Mouse (Mus musculus): ENCODE measurements at regions not wholly inside any gene's neighbourhood (a gene's known extent, or its start where the extent isn't known, plus 50 kb on each side); places are given as distances from the start of the nearest gene placed in this dataset.

DNA sequence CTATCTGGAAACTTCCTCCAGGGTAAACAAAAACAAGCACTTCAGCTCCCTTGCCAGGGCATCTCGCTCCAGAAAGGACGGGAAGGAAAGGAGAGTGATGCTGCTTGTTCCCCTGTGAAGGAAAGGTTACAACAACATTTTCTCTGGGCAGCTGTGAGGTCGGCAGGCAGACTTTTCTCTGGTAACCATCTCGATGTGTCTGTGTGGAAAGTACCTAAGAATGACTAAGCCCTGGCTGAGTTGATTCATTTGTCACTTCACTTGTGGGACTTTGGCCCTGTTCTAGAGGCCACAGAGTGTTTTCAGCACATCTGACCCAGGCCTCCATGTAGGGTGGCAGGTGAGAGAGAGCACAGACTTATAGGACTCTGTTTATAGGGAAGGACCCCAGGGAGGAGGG lies 201.0 kb upstream of the Klf4 start:
- Histone ChIP-seq H3K4me3 (no peak overlapping the region), H3K27me3 (no peaks in the 10 kb centered on the region), H3K36me3 (no peaks in the 10 kb centered on the region), H3K9ac (replicated peaks) (no peak overlapping the region), H3K27ac (replicated peaks) (no peak overlapping the region), H3K4me1 (peaks cover 3% of the 10 kb centered on the region; the same call in 1 of the 2 replicates), H3K9me3 (no peaks in the 10 kb centered on the region), H3K4me2 (replicated peaks) (no peak overlapping the region)
- 71% methylated on average over 4 of the region's 4 CpGs for WGBS
- no peak for ATAC-seq (ENCODE audit: low FRiP score, low read depth)

DNA sequence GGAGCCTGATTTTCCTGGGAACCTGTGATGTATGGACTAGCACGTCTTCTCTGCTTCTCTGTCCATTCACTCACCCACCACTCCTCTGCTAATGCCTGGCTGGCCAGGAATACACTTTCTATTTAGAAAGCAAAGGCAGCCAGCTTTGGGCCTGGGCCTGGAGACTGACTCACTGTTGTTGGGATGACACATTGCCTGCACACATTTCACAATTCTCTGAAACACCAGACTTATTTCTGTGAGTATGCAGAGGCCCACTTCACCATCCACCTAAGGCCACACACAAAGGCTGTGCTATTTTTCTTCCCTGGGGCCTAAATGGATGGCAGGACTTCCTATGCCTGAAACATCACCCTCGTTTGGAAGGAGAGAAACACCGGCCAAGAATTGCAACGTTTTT lies 199.7 kb upstream of the Klf4 start:
- no peaks in the 10 kb centered on the region for H3K36me3 ChIP-seq
- H3K4me1 ChIP-seq = peaks cover 3% of the 10 kb centered on the region; the same call in 1 of the 2 replicates
- H3K27ac ChIP-seq (replicated peaks) = no peak overlapping the region
- WGBS = 79% methylated on average over 4 of the region's 4 CpGs
- no peak for ATAC-seq (ENCODE audit: low FRiP score, low read depth)
- no peak overlapping the region for H3K4me3 ChIP-seq
- H3K9ac ChIP-seq (replicated peaks) = no peak overlapping the region
- no peak overlapping the region for H3K4me2 ChIP-seq (replicated peaks)
- no peaks in the 10 kb centered on the region for H3K9me3 ChIP-seq
- H3K27me3 ChIP-seq = no peaks in the 10 kb centered on the region

DNA sequence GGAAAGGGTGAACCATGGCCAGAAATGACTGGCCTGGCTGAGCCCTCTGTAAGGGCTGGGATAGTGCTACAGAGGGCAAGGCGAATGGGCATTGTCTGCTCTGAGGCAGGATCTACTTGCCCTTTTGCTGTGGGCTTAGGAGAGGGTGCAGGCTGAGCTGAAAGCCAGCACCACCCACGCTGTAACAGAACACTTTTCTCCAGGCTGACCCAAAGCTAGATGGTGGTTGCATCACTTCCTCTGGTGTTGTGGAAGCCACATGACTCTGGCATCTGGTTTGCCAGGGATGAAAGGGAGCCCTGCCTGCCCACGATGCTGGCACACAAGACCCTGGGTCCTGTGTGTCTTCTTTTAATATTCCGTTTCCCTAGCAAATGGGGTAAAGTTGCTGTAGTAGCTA lies 198.0 kb upstream of the Klf4 start:
- H3K4me3 ChIP-seq = no peak overlapping the region
- peaks cover 3% of the 10 kb centered on the region; the same call in 1 of the 2 replicates for H3K4me1 ChIP-seq
- H3K9me3 ChIP-seq = no peaks in the 10 kb centered on the region
- no peaks in the 10 kb centered on the region for H3K27me3 ChIP-seq
- no peak overlapping the region for H3K9ac ChIP-seq (replicated peaks)
- H3K27ac ChIP-seq (replicated peaks) = no peak overlapping the region
- H3K4me2 ChIP-seq (replicated peaks) = no peak overlapping the region
- 81% methylated on average over 4 of the region's 4 CpGs for WGBS
- ATAC-seq (ENCODE audit: low FRiP score, low read depth) = no peak
- no peaks in the 10 kb centered on the region for H3K36me3 ChIP-seq

DNA sequence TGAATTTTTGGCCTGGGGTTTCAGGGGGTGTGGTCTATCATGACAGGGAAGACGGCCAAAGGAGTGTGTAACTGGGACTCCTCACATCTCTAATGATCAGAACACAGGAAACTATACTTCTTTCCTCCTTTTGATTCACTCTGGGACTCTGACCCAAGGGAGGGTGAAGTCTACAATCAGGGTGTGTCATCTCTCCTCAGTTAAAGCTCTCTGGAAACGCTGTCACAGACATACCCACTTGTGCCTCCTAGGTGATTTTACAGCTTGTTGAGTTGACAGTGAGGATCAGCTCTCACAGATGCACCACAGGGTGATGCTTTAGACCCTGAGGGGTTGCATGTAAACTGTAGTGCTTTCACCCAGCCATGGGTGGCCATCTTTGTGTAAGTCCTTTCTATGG lies 194.9 kb upstream of the Klf4 start:
- Histone ChIP-seq H3K36me3 (no peaks in the 10 kb centered on the region), H3K27ac (replicated peaks) (no peak overlapping the region)
- WGBS = 86% methylated on average over 2 of the region's 2 CpGs

DNA sequence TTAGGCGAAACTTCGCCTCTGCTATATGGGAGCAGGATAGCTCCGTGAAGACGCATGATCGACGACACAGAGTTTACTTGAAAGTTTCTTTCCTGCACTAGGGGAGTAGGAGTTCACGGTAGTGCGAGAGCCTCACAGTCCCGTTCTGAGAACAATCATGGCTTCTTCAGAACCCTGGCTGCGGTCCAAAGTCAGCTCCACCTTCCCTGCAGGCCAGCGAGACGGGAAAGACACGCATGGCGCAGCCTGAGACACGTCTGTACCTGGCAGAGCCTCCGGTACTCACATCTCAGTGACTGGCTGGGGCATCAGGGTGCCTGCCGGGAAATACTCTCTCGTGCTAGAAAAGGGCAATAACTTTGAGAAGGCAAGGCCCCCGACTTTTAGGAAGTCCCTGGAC lies 193.8 kb upstream of the Klf4 start:
- no peak overlapping the region for H3K4me3 ChIP-seq
- no peak overlapping the region for H3K27ac ChIP-seq (replicated peaks)
- no peaks in the 10 kb centered on the region for H3K9me3 ChIP-seq
- peaks cover 3% of the 10 kb centered on the region; the same call in 1 of the 2 replicates for H3K4me1 ChIP-seq
- H3K9ac ChIP-seq (replicated peaks) = no peak overlapping the region
- H3K36me3 ChIP-seq = no peaks in the 10 kb centered on the region
- 85% methylated on average over 19 of the region's 19 CpGs for WGBS
- H3K4me2 ChIP-seq (replicated peaks) = no peak overlapping the region
- H3K27me3 ChIP-seq = no peaks in the 10 kb centered on the region
- no peak for ATAC-seq (ENCODE audit: low FRiP score, low read depth)

More for the DNA sequence above, 194.9 kb upstream of the Klf4 start:
- ATAC-seq (ENCODE audit: low FRiP score, low read depth) = no peak
- H3K9ac ChIP-seq (replicated peaks) = no peak overlapping the region
- H3K4me3 ChIP-seq = no peak overlapping the region
- H3K27me3 ChIP-seq = no peaks in the 10 kb centered on the region
- no peak overlapping the region for H3K4me2 ChIP-seq (replicated peaks)
- H3K9me3 ChIP-seq = no peaks in the 10 kb centered on the region
- peaks cover 3% of the 10 kb centered on the region; the same call in 1 of the 2 replicates for H3K4me1 ChIP-seq

DNA sequence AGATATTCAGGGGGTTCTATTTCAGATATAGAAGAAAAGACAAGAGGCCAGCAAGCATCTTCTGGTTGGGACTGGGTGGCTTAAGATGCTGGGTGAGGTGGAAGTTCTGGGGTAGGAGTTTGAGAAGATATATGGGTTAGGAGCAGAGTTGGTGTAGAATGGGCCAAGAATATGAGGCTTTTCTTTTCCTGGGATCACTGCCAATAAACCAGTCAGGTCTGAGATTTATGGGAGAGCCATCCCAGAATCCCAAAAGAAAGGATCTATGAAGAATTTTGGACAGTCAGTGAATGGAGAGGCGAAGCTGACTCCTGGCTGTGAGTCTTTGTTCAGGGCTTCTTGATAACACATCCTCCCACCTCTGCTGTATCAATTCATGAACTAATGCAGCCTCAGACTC lies 192.0 kb upstream of the Klf4 start:
- Histone ChIP-seq H3K9ac (replicated peaks) (no peak overlapping the region), H3K4me1 (peaks cover under 1% of the 10 kb centered on the region; the same call in 1 of the 2 replicates), H3K27me3 (no peaks in the 10 kb centered on the region), H3K36me3 (no peaks in the 10 kb centered on the region), H3K4me3 (no peak overlapping the region), H3K9me3 (no peaks in the 10 kb centered on the region), H3K27ac (replicated peaks) (no peak overlapping the region), H3K4me2 (replicated peaks) (no peak overlapping the region)
- 94% methylated on average over 1 of the region's 1 CpGs for WGBS
- ATAC-seq (ENCODE audit: low FRiP score, low read depth) = no peak

DNA sequence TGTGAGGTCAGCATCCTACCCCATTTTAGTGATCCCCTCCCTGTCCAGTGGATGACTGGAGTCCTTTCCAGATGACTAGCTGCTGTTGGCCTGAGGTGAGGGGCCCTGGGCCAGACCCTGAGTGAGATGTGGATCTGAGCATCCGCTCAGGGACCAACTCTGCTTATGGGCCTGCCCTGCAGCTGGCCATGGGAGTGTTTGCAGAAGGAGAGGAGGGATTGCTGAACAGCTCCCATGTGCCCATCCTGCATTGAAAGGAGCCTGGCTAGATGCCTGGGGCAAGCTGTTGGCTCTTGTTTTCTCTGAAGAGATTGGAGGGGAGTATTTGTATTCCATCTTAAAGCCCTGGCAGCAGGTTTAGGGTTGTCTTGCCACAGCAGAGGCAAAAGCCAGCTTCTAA lies 190.9 kb upstream of the Klf4 start:
- no peak for ATAC-seq (ENCODE audit: low FRiP score, low read depth)
- H3K4me3 ChIP-seq = no peak overlapping the region
- no peak overlapping the region for H3K9ac ChIP-seq (replicated peaks)

DNA sequence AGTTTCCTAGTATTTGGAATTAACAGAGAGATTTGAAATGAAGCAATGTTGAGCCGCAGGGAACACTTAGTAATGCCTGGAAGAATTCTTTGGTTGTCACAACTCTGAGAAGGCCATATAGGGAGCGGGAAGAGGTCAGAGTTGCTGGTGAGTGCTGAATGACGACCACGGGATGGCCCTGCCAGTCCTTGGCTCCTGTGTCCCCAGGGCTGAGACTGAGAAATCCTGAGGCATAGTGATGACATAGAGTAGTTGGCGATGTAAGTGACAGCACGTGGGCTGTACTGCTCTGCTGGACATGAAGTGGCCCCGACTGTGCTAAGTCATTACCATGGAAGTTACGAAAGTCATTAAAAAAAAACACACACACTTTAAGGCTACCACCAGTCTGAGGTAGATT lies 190.1 kb upstream of the Klf4 start:
- Histone ChIP-seq H3K9me3 (no peaks in the 10 kb centered on the region), H3K27me3 (no peaks in the 10 kb centered on the region), H3K4me3 (no peak overlapping the region), H3K27ac (replicated peaks) (no peak overlapping the region), H3K4me2 (replicated peaks) (no peak overlapping the region), H3K9ac (replicated peaks) (no peak overlapping the region), H3K36me3 (no peaks in the 10 kb centered on the region), H3K4me1 (no peaks in the 10 kb centered on the region)
- no peak for ATAC-seq (ENCODE audit: low FRiP score, low read depth)
- WGBS = 76% methylated on average over 8 of the region's 8 CpGs

More for the DNA sequence above, 190.9 kb upstream of the Klf4 start:
- no peaks in the 10 kb centered on the region for H3K4me1 ChIP-seq
- no peak overlapping the region for H3K27ac ChIP-seq (replicated peaks)
- H3K27me3 ChIP-seq = no peaks in the 10 kb centered on the region
- H3K36me3 ChIP-seq = no peaks in the 10 kb centered on the region
- H3K4me2 ChIP-seq (replicated peaks) = no peak overlapping the region
- H3K9me3 ChIP-seq = no peaks in the 10 kb centered on the region
- 80% methylated on average over 1 of the region's 1 CpGs for WGBS

DNA sequence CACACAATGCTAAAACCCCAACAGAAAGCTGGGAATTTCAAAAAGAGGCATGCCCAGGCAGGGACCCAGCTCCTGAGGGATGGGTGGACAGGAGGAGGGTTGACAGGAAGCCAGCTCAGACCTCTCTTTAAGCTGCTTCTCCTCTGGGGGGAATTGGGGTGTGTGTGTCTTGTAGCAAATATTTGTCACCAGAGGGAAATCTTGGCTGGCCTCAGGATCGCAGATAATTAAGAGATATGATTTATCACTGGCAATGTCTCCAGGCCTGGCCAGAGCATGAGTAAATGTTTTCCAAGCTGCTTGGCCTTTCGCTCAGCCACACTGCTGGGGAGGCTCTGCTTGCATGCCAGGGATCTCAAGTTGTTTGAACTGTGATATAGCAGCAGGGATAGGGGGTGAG lies 189.6 kb upstream of the Klf4 start:
- no peak for ATAC-seq (ENCODE audit: low FRiP score, low read depth)
- Histone ChIP-seq H3K4me3 (no peak overlapping the region), H3K9me3 (no peaks in the 10 kb centered on the region), H3K9ac (replicated peaks) (no peak overlapping the region), H3K4me1 (no peaks in the 10 kb centered on the region), H3K27ac (replicated peaks) (no peak overlapping the region), H3K27me3 (no peaks in the 10 kb centered on the region), H3K36me3 (no peaks in the 10 kb centered on the region), H3K4me2 (replicated peaks) (no peak overlapping the region)
- WGBS = 74% methylated on average over 2 of the region's 2 CpGs

DNA sequence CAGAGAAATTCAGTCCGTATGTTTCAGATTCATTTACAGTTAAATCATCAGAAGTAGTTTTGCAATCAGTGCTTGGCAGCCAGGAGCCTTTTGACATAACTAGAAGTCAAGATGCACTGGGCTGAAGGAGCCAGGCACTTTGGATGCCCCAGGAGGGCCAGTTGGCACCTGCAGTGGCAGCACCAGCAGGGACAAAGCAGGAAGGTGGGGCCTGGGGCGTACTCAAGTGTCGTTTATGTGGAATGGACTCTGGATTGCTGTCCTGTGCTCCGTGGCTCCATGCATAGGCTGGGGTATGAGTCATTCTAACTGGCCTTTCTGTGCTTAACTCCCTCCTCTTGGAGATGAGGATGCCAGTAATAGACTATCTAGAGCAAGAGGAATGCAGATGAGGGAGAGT lies 186.2 kb upstream of the Klf4 start:
- H3K27ac ChIP-seq (replicated peaks) = no peak overlapping the region

DNA sequence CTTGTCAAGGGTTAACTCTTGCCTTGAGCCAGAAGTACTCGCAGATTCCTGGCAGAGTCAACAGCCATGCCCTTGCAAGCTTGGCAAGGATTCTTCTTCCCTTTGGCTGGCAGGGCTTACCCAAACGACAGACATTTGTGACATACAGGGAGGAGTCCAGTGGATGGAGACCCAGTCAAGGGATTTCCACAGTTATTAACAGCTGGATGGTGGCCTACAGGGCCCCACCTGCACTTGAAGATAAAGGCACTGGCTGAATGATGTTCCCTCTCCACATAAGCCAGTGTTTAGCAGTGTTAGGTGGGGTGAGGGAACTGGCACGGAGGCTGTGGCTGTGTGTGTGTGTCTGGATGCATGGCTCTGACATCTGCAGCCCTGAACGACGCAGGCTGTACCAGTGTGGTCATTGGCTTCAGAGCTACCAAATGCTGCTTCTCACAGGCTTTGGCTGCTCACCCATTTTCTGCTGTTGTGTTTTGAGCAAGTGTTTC lies 183.9 kb upstream of the Klf4 start:
- Histone ChIP-seq H3K4me1 (peaks cover 4% of the 10 kb centered on the region; the same call in 1 of the 2 replicates), H3K4me2 (replicated peaks) (no peak overlapping the region), H3K27ac (replicated peaks) (no peak overlapping the region), H3K36me3 (no peaks in the 10 kb centered on the region), H3K27me3 (no peaks in the 10 kb centered on the region), H3K4me3 (no peak overlapping the region), H3K9ac (replicated peaks) (no peak overlapping the region), H3K9me3 (no peaks in the 10 kb centered on the region)
- 81% methylated on average over 5 of the region's 5 CpGs for WGBS
- no peak for ATAC-seq (ENCODE audit: low FRiP score, low read depth)

More for the DNA sequence above, 186.2 kb upstream of the Klf4 start:
- Histone ChIP-seq H3K36me3 (no peaks in the 10 kb centered on the region), H3K4me2 (replicated peaks) (no peak overlapping the region), H3K27me3 (no peaks in the 10 kb centered on the region), H3K9me3 (no peaks in the 10 kb centered on the region), H3K9ac (replicated peaks) (no peak overlapping the region), H3K4me3 (no peak overlapping the region), H3K4me1 (no peaks in the 10 kb centered on the region)
- 87% methylated on average over 4 of the region's 4 CpGs for WGBS
- no peak for ATAC-seq (ENCODE audit: low FRiP score, low read depth)

DNA sequence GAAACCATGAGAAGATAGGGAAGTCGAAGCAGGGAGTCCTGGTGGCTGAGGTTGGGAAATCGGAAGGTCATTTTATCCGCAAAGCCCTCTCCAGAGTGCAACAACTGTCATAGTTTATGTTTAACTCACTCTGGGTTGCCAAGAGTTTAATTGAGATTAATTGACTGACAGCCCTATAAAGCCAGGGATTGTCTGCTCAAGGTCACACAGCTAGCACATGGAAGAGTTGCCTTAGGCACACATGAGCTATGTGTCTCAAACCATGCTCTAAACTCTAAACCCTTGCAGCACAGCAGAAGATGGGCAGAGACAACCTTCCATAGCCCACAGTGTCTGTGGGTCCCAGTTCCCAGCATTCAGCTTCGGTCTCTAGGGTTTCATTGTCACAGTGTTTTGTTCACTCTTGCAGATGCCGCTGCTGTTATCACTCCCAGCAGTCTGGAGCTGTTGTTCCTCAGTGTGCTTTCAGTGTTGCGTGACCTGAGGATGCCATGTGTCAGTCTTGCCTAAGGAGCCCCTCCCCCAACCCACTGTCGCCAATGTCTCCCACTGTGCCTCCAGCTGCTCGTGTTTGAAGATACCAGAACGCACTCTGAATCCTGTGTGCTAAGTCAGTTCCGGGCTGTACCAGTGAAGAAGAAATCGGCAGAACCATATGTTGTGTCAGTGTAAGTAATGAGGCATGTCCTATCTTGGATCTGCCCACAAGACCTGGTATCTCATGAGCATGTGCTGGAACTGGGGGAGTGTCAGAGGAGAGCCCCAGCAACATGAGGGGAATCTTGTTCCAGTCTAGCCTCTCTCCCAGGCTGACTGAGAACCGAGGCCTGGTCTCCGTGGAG lies 179.5 kb upstream of the Klf4 start:
- no peak overlapping the region for H3K27ac ChIP-seq (replicated peaks)
- ATAC-seq (ENCODE audit: low FRiP score, low read depth) = peak; percentile 52; the same call in 1 of the 2 replicates
- WGBS = 61% methylated on average over 13 of the region's 13 CpGs
- no peaks in the 10 kb centered on the region for H3K9me3 ChIP-seq
- no peak overlapping the region for H3K9ac ChIP-seq (replicated peaks)
- no peak overlapping the region for H3K4me3 ChIP-seq
- no peaks in the 10 kb centered on the region for H3K36me3 ChIP-seq
- H3K4me2 ChIP-seq (replicated peaks) = no peak overlapping the region
- peaks cover 4% of the 10 kb centered on the region; the same call in 1 of the 2 replicates for H3K4me1 ChIP-seq
- H3K27me3 ChIP-seq = no peaks in the 10 kb centered on the region

All from midbrain, embryonic 12.5 days (tissue).